Mouse (Mus musculus): ENCODE data around the gene Gpbp1l1. TPM values are rescaled to one million over a fixed set of nuclear protein-coding genes. Genes with fewer than 3 reads are reported as not detected.

The Gpbp1l1 gene
- total and polyA plus RNA-seq, 3 experiments = 10.4 to 193 (median 158) TPM

GRCm38 (mm10) chr4:116596978-116597881, 39.8 kb downstream of the Gpbp1l1 start:
- H3K9me3 ChIP-seq (replicated peaks) = no peaks in the 10 kb centered on the region
- peak; percentile 87 for ATAC-seq (ENCODE audit: extremely low read depth, insufficient number of reproducible peaks, low FRiP score, poor library complexity, severe bottlenecking)
- no peaks in the 10 kb centered on the region for H3K27me3 ChIP-seq (ENCODE audit: insufficient read depth, low read length)
- peak; percentile 80 for DNase-seq (ENCODE audit: low spot score)
- no peak for TF ChIP-seq GATA1 (IDR thresholded peaks at IDR 0.05; ENCODE audit: borderline replicate concordance, low read length)
- no peak for TF ChIP-seq POLR2AphosphoS5 (IDR thresholded peaks at IDR 0.05; ENCODE audit: insufficient replicate concordance, low read depth, low read length)
- no peak for TF ChIP-seq CTCF (IDR thresholded peaks at IDR 0.05; ENCODE audit: low read depth, low read length)
- TF ChIP-seq GATA2 (IDR thresholded peaks at IDR 0.05; ENCODE audit: borderline replicate concordance, low read depth, low read length) = no peak
- TF ChIP-seq TAL1 (conservative IDR thresholded peaks at IDR 0.05; ENCODE audit: low read depth, low read length) = no peak
- H3K4me3 ChIP-seq (ENCODE audit: low read depth, low read length) = peak overlapping the region; percentile 83
- H3K36me3 ChIP-seq (replicated peaks) = peaks cover 67% of the 10 kb centered on the region
- peaks cover 33% of the 10 kb centered on the region for H3K4me1 ChIP-seq (ENCODE audit: insufficient read depth, low read depth, low read length)

- ATAC-seq (ENCODE audit: extremely low read depth, insufficient number of reproducible peaks, low FRiP score, poor library complexity, severe bottlenecking) (no peak), DNase-seq (ENCODE audit: low spot score) (no peak)
- H3K9me3 ChIP-seq (replicated peaks) = no peaks in the 10 kb centered on the region
- H3K27me3 ChIP-seq (ENCODE audit: insufficient read depth, low read length) = no peaks in the 10 kb centered on the region
- TF ChIP-seq TAL1 (conservative IDR thresholded peaks at IDR 0.05; ENCODE audit: low read depth, low read length) (no peak), CTCF (IDR thresholded peaks at IDR 0.05; ENCODE audit: low read depth, low read length) (no peak), POLR2AphosphoS5 (IDR thresholded peaks at IDR 0.05; ENCODE audit: insufficient replicate concordance, low read depth, low read length) (no peak), GATA2 (IDR thresholded peaks at IDR 0.05; ENCODE audit: borderline replicate concordance, low read depth, low read length) (no peak), GATA1 (IDR thresholded peaks at IDR 0.05; ENCODE audit: borderline replicate concordance, low read length) (no peak)
- H3K4me3 ChIP-seq (ENCODE audit: low read depth, low read length) = no peak overlapping the region
- peaks cover 84% of the 10 kb centered on the region for H3K36me3 ChIP-seq (replicated peaks)
- H3K4me1 ChIP-seq (ENCODE audit: insufficient read depth, low read depth, low read length) = peaks cover 6% of the 10 kb centered on the region; the same call in 1 of the 2 replicates
Measured at GRCm38 (mm10) chr4:116612621-116613020, 55.2 kb downstream of the Gpbp1l1 start.

- ATAC-seq (ENCODE audit: extremely low read depth, insufficient number of reproducible peaks, low FRiP score, poor library complexity, severe bottlenecking) (no peak), DNase-seq (ENCODE audit: low spot score) (no peak)
- H3K4me1 ChIP-seq (ENCODE audit: insufficient read depth, low read depth, low read length) = peaks cover 2% of the 10 kb centered on the region; the same call in 1 of the 2 replicates
- H3K9me3 ChIP-seq (replicated peaks) = no peaks in the 10 kb centered on the region
- no peak overlapping the region for H3K4me3 ChIP-seq (ENCODE audit: low read depth, low read length)
- H3K36me3 ChIP-seq (replicated peaks) = peaks cover 85% of the 10 kb centered on the region
- H3K27me3 ChIP-seq (ENCODE audit: insufficient read depth, low read length) = no peaks in the 10 kb centered on the region
- TF ChIP-seq TAL1 (conservative IDR thresholded peaks at IDR 0.05; ENCODE audit: low read depth, low read length) (no peak), CTCF (IDR thresholded peaks at IDR 0.05; ENCODE audit: low read depth, low read length) (no peak), POLR2AphosphoS5 (IDR thresholded peaks at IDR 0.05; ENCODE audit: insufficient replicate concordance, low read depth, low read length) (no peak), GATA1 (IDR thresholded peaks at IDR 0.05; ENCODE audit: borderline replicate concordance, low read length) (no peak), GATA2 (IDR thresholded peaks at IDR 0.05; ENCODE audit: borderline replicate concordance, low read depth, low read length) (no peak)
Measured at GRCm38 (mm10) chr4:116615237-116615636, 57.8 kb downstream of the Gpbp1l1 start.

GRCm38 (mm10) chr4:116624831-116625230, 67.4 kb downstream of the Gpbp1l1 start:
- Histone ChIP-seq H3K4me1 (ENCODE audit: insufficient read depth, low read depth, low read length) (peaks cover 27% of the 10 kb centered on the region), H3K4me3 (ENCODE audit: low read depth, low read length) (no peak overlapping the region; the same call in 1 of the 2 replicates), H3K36me3 (replicated peaks) (peaks cover 45% of the 10 kb centered on the region), H3K9me3 (replicated peaks) (no peaks in the 10 kb centered on the region), H3K27me3 (ENCODE audit: insufficient read depth, low read length) (no peaks in the 10 kb centered on the region)
- TF ChIP-seq POLR2AphosphoS5 (IDR thresholded peaks at IDR 0.05; ENCODE audit: insufficient replicate concordance, low read depth, low read length) = no peak
- no peak for TF ChIP-seq GATA2 (IDR thresholded peaks at IDR 0.05; ENCODE audit: borderline replicate concordance, low read depth, low read length)
- no peak for TF ChIP-seq TAL1 (conservative IDR thresholded peaks at IDR 0.05; ENCODE audit: low read depth, low read length)
- no peak for TF ChIP-seq CTCF (IDR thresholded peaks at IDR 0.05; ENCODE audit: low read depth, low read length)
- no peak for TF ChIP-seq GATA1 (IDR thresholded peaks at IDR 0.05; ENCODE audit: borderline replicate concordance, low read length)
- DNase-seq (ENCODE audit: low spot score) (no peak), ATAC-seq (ENCODE audit: extremely low read depth, insufficient number of reproducible peaks, low FRiP score, poor library complexity, severe bottlenecking) (no peak)

GRCm38 (mm10) chr4:116626658-116627358, 69.3 kb downstream of the Gpbp1l1 start:
- peak; percentile 70 for ATAC-seq (ENCODE audit: extremely low read depth, insufficient number of reproducible peaks, low FRiP score, poor library complexity, severe bottlenecking)
- TF ChIP-seq CTCF (IDR thresholded peaks at IDR 0.05; ENCODE audit: low read depth, low read length) (no peak), GATA1 (IDR thresholded peaks at IDR 0.05; ENCODE audit: borderline replicate concordance, low read length) (no peak), TAL1 (conservative IDR thresholded peaks at IDR 0.05; ENCODE audit: low read depth, low read length) (no peak), POLR2AphosphoS5 (IDR thresholded peaks at IDR 0.05; ENCODE audit: insufficient replicate concordance, low read depth, low read length) (no peak), GATA2 (IDR thresholded peaks at IDR 0.05; ENCODE audit: borderline replicate concordance, low read depth, low read length) (no peak)
- H3K9me3 ChIP-seq (replicated peaks) = no peaks in the 10 kb centered on the region

GRCm38 (mm10) chr4:116627359-116627716, 69.9 kb downstream of the Gpbp1l1 start:
- DNase-seq (ENCODE audit: low spot score) (peak; percentile 80), ATAC-seq (ENCODE audit: extremely low read depth, insufficient number of reproducible peaks, low FRiP score, poor library complexity, severe bottlenecking) (peak; percentile 67)
- TF ChIP-seq POLR2AphosphoS5 (IDR thresholded peaks at IDR 0.05; ENCODE audit: insufficient replicate concordance, low read depth, low read length) = peak; percentile 97
- TF ChIP-seq CTCF (IDR thresholded peaks at IDR 0.05; ENCODE audit: low read depth, low read length) = no peak
- TF ChIP-seq GATA1 (IDR thresholded peaks at IDR 0.05; ENCODE audit: borderline replicate concordance, low read length) = no peak
- TF ChIP-seq GATA2 (IDR thresholded peaks at IDR 0.05; ENCODE audit: borderline replicate concordance, low read depth, low read length) = no peak
- TF ChIP-seq TAL1 (conservative IDR thresholded peaks at IDR 0.05; ENCODE audit: low read depth, low read length) = no peak
- Histone ChIP-seq H3K27me3 (ENCODE audit: insufficient read depth, low read length) (no peaks in the 10 kb centered on the region), H3K9me3 (replicated peaks) (no peaks in the 10 kb centered on the region), H3K4me3 (ENCODE audit: low read depth, low read length) (peak overlapping the region; percentile 99), H3K4me1 (ENCODE audit: insufficient read depth, low read depth, low read length) (peaks cover 26% of the 10 kb centered on the region), H3K36me3 (replicated peaks) (peaks cover 23% of the 10 kb centered on the region)

More at GRCm38 (mm10) chr4:116626658-116627358, 69.3 kb downstream of the Gpbp1l1 start:
- H3K4me1 ChIP-seq (ENCODE audit: insufficient read depth, low read depth, low read length) = peaks cover 26% of the 10 kb centered on the region
- peak overlapping the region; percentile 99 for H3K4me3 ChIP-seq (ENCODE audit: low read depth, low read length)
- peaks cover 26% of the 10 kb centered on the region for H3K36me3 ChIP-seq (replicated peaks)
- peak; percentile 81 for DNase-seq (ENCODE audit: low spot score)
- H3K27me3 ChIP-seq (ENCODE audit: insufficient read depth, low read length) = no peaks in the 10 kb centered on the region
